Mouse (Mus musculus) G1E (cell line): ENCODE measurements around the gene Pnma5.

ENCODE experiments used
- CTCF ChIP-seq: IDR thresholded peaks from 2 replicates; pipeline ENCODE4 v1.5.1; 2012; ENCODE audit warnings: low read depth, low read length, inconsistent platforms, mixed read lengths
- GATA1 ChIP-seq: IDR thresholded peaks from 2 replicates; pipeline ENCODE4 v1.6.1; 2012; ENCODE audit warnings: borderline replicate concordance, low read length, inconsistent platforms, mixed read lengths
- GATA2 ChIP-seq: IDR thresholded peaks from 2 replicates; pipeline ENCODE4 v1.6.1; 2012; ENCODE audit warnings: low read depth, low read length, inconsistent platforms, borderline replicate concordance
- TAL1 ChIP-seq: conservative IDR thresholded peaks from 2 replicates; pipeline ENCODE4 v1.6.1; 2012; ENCODE audit warnings: low read depth, low read length, inconsistent platforms, mixed read lengths

DNA sequence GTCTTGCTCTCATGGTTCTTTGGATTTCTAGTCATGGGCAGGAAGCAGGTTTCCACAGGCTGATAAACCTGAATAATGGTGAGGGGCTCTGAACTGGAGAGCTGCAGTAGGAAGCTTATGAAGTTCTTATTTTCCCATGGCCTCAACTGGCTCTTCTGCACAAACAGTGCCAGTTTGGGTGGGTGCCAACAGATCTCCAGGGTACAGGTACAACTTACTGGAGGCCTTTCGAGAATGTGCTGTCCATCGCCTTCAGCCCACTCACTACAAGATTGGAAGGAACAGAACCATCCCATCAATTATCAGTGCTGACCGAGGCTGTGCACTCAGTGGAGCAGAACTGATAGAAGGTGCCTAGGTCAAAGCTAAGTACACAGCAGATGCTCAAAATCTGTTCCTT, 48.5 kb downstream of the Pnma5 start:
- TF ChIP-seq CTCF = no peak
- TF ChIP-seq GATA1 = no peak
- TF ChIP-seq TAL1 = no peak
- no peak for TF ChIP-seq GATA2
